27 mouse cellular contexts compared by ENCODE assay signal in the genomic region with DNA sequence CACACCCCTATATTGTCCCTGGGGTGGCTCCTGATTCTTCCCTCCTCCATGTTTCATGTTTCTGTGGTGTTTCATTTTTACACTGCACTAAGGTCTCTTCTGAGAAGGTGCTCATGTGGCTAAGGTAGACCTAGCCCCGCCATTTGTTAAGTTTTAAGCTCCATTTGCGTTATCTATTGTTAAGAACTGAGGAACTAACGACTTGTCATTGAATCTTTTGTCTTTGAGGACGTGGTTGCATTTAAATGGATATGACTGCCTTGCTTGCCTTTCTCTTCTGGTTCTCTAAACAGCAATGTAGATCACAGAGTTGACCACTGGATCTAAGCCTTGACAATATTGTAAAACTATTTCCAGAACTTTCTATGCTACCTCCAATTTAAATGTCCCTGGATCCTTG.
DNase-seq lines count a peak whose midpoint lies in the region; ATAC-seq lines count a peak whose summit lies in the region.
"Had no signal": no experiment of that assay in that cellular context is flagged by ENCODE, and none has a peak within 500 bp of the region (broad histone marks: within the 10 kb centered on the region; RNA-seq: fewer than 3 reads in every experiment).

No protein-coding gene starts in this region.

- 68% methylated on average over 4 of the region's 4 CpGs for WGBS in hindbrain, embryonic 13.5 days

- peak; percentile 62 for DNase-seq in ES-CJ7 (ENCODE audit: low read depth, low spot score)
- DNase-seq in R1 (ENCODE audit: low read depth, low spot score) = peak; percentile 41
- DNase-seq in ZHBTc4 (ENCODE audit: low read depth, low spot score) = peak; percentile 64
- DNase-seq in frontal cortex, postnatal 36 days (ENCODE audit: low spot score in 2 of 2) = no peak
- DNase-seq: adrenal gland, adult 2 months; adrenal gland, postnatal 10 days; adrenal gland, postnatal 25 days; B cell, adult 2 months; cerebellum, adult 11 months; cerebellum, adult 18-20 months; cerebellum, adult 8-10 months; cerebellum, adult 9-11 months; cerebellum, postnatal 14 days; cerebellum, postnatal 36 days; embryo, embryonic 11 days had no signal

- H3K36me3 ChIP-seq in hindbrain, embryonic 13.5 days = no peaks in the 10 kb centered on the region
- H3K36me3 ChIP-seq: embryonic facial prominence, embryonic 13.5 days; embryonic facial prominence, embryonic 15.5 days; forebrain, embryonic 10.5 days; forebrain, embryonic 12.5 days; G1E had no signal

- no peak overlapping the region for H3K27ac ChIP-seq in hindbrain, embryonic 13.5 days
- H3K27ac ChIP-seq: embryonic facial prominence, embryonic 13.5 days; embryonic facial prominence, embryonic 15.5 days; forebrain, embryonic 10.5 days; forebrain, embryonic 12.5 days had no signal

- H3K9me3 ChIP-seq in hindbrain, embryonic 13.5 days = no peaks in the 10 kb centered on the region
- H3K9me3 ChIP-seq: embryonic facial prominence, embryonic 13.5 days; embryonic facial prominence, embryonic 15.5 days; forebrain, embryonic 10.5 days; forebrain, embryonic 12.5 days; G1E had no signal

- no peak overlapping the region for H3K4me2 ChIP-seq in hindbrain, embryonic 13.5 days
- H3K4me2 ChIP-seq: embryonic facial prominence, embryonic 13.5 days; embryonic facial prominence, embryonic 15.5 days; forebrain, embryonic 12.5 days had no signal

- H3K27me3 ChIP-seq in hindbrain, embryonic 13.5 days = no peaks in the 10 kb centered on the region
- H3K27me3 ChIP-seq: CH12.LX; embryonic facial prominence, embryonic 13.5 days; embryonic facial prominence, embryonic 15.5 days; forebrain, embryonic 12.5 days had no signal

- no peak overlapping the region for H3K4me3 ChIP-seq in hindbrain, embryonic 13.5 days
- H3K4me3 ChIP-seq: embryonic facial prominence, embryonic 13.5 days; embryonic facial prominence, embryonic 15.5 days; erythroblast, embryonic 14.5 days; forebrain, embryonic 10.5 days; forebrain, embryonic 12.5 days had no signal

- ATAC-seq in hindbrain, embryonic 13.5 days (ENCODE audit: low FRiP score) = no peak
- ATAC-seq: CD4-positive, CD25-positive, alpha-beta regulatory T cell, adult 4 months; forebrain, embryonic 14.5 days; forebrain, embryonic 16.5 days; Patski had no signal

- H3K9ac ChIP-seq in hindbrain, embryonic 13.5 days = no peak overlapping the region
- H3K9ac ChIP-seq: embryonic facial prominence, embryonic 13.5 days; embryonic facial prominence, embryonic 15.5 days; forebrain, embryonic 12.5 days had no signal

- no peaks in the 10 kb centered on the region for H3K4me1 ChIP-seq in hindbrain, embryonic 13.5 days (replicated peaks)
- H3K4me1 ChIP-seq: embryonic facial prominence, embryonic 13.5 days; embryonic facial prominence, embryonic 15.5 days; forebrain, embryonic 10.5 days; forebrain, embryonic 12.5 days had no signal

Comparison
In these comparisons a context has a peak if more than half of its experiments do, and no peak if none do; other contexts are left out.
1. DNase-seq: peak in ES-CJ7 (single experiment), R1 (single experiment) and ZHBTc4 (single experiment); none in frontal cortex, postnatal 36 days (0 of 2).